Mouse (Mus musculus): ENCODE results near the gene Ttll5.

GRCm38 (mm10) chr12:86015114-86015513, 190.7 kb downstream of the Ttll5 start:
- no peak for TF ChIP-seq CTCF (IDR thresholded peaks at IDR 0.05; ENCODE audit: extremely low read depth, insufficient read length, insufficient replicate concordance, low read depth, low read length)
- no peak for TF ChIP-seq POLR2A (IDR thresholded peaks at IDR 0.05; ENCODE audit: low read depth, low read length)

All from small intestine, adult 2 months (tissue).